Mouse (Mus musculus) left cerebral cortex, adult 2 months (tissue): ENCODE measurements at regions not wholly inside any gene's neighbourhood (a gene's known extent, or its start where the extent isn't known, plus 50 kb on each side); places are given as distances from the start of the nearest gene placed in this dataset.

Experiments used
- DNase-seq, 2 experiments: peaks; one replicate each; pipeline ENCODE4 v3.0.0; 2021 to 2022; ENCODE audit warnings: low spot score in 2 of 2, mixed read lengths in 1 of 2; ENCODE audit errors: extremely low spot score in 1 of 2
- H3K27ac ChIP-seq: fragments of 200-600 bp; 2 replicates; pipeline ENCODE4 v1.8.1; 2022
- H3K4me3 ChIP-seq: fragments of 200-600 bp; 2 replicates; pipeline ENCODE4 v1.8.1; 2022
- CTCF ChIP-seq: fragments of 200-600 bp; IDR thresholded peaks from 2 replicates; pipeline ENCODE4 v1.8.1; 2022; ENCODE audit warnings: antibody characterized with exemption, mild to moderate bottlenecking, moderate library complexity
- intact Hi-C: fragments of 180-260 bp; cut with DNase I; formaldehyde crosslinking; loops from one replicate; pipeline ENCODE4 v1.15.1; 2025

GRCm38 (mm10) chr12:78109931-78110330 lies 84.1 kb upstream of the Gm6657 start:
- no peak for TF ChIP-seq CTCF
- H3K27ac ChIP-seq, result no peak overlapping the region
- no peak for DNase-seq
- intact Hi-C loops, result no loop called here
- no peak overlapping the region for H3K4me3 ChIP-seq

- intact Hi-C loops, result no loop called here
- no peak for TF ChIP-seq CTCF
- DNase-seq, result no peak
- Histone ChIP-seq H3K27ac (no peak overlapping the region), H3K4me3 (no peak overlapping the region)
Observed at GRCm38 (mm10) chr12:78118131-78118530, 75.9 kb upstream of the Gm6657 start.

DNA sequence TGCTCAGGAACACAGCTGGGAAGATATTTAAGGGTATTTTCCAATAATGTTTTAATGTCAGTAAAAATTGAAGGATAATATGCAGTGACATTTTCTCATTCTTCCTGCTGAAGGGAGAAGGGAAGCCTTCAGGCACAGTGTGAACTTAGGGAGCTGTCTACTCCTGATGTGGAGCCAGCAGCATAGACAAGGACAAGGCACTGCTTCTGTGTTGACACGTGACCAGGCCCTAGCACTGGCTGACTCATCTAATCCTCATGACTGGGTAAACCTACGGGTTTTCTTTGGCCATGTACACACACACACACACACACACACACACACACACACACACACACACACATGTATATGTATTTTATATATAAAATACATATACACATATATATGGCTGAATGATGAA lies 74.8 kb upstream of the Gm6657 start:
- no peak for DNase-seq
- no peak overlapping the region for H3K4me3 ChIP-seq
- no peak for TF ChIP-seq CTCF
- H3K27ac ChIP-seq, result no peak overlapping the region
- intact Hi-C loops, result no loop called here

DNA sequence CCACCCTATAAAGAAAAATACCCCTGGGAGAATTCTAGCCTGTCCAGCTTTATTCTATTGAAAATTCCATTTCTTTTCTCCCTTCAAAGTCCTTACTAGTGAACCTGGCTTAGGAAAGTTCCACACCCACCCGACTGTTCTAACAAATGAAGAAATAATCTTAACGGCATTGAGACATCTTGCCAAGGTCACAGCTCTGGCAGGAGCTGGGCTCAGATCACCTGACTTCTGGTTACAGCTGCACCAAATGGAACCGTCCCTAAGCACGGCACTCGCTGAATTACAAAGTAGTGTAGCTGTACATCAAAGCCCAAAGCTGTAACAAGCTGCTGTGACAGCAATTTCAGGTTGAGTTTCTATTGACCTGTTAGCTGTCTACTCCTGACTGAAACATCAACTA lies 74.2 kb upstream of the Gm6657 start:
- Histone ChIP-seq H3K27ac (no peak overlapping the region), H3K4me3 (no peak overlapping the region)
- intact Hi-C loops, result no loop called here
- no peak for TF ChIP-seq CTCF
- DNase-seq, result no peak

GRCm38 (mm10) chr12:78129130-78129845 lies 64.8 kb upstream of the Gm6657 start:
- intact Hi-C loops, result no loop called here
- no peak overlapping the region for H3K4me3 ChIP-seq
- DNase-seq, result no peak
- H3K27ac ChIP-seq, result no peak overlapping the region
- no peak for TF ChIP-seq CTCF

- Histone ChIP-seq H3K27ac (no peak overlapping the region), H3K4me3 (no peak overlapping the region)
- no peak for DNase-seq
- intact Hi-C loops, result no loop called here
- TF ChIP-seq CTCF, result no peak
Observed at GRCm38 (mm10) chr12:78132016-78132797, 61.8 kb upstream of the Gm6657 start.

DNA sequence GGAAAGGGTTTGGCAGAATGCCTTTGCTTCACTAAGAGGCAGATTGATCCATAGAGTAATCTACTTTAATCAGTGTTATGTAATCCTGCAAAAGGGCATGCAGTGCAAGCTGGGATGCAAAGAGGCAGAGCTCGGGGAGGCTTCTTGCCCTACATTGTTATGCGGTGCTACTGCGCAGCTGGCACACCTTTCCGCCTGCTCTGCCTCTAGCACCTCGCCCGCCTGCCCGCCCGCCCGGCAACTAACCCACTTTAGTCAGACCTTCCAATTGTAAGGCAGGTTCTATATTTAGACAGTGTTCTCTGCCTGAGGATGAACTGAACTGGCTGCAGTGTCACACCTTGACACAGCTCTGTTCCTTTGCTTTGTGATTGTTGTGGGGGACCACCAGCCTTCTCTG lies 60.7 kb upstream of the Gm6657 start:
- DNase-seq, result peak in 1 of 2 experiments; percentile 32
- intact Hi-C loops, result no loop called here
- TF ChIP-seq CTCF, result no peak
- Histone ChIP-seq H3K4me3 (no peak overlapping the region), H3K27ac (no peak overlapping the region)

DNA sequence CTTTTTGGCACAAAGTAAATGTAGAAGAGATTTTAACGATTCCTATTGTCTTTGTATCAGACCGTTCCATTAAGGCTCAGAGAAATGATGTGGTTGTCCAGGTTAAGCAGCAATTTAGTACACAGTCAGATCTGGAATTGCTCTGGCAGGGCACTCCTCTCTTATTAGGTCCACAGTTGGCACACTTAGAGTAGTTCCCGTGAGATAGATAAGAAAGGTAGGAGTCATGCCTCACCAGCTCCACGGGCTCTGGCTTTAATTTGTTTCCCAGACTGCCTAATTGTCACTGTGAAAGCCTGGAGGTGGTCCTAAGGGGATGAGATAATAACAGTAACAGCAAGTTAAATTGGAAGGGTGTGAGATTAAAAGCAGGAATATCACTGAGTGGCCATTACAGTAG lies 60.1 kb upstream of the Gm6657 start:
- Histone ChIP-seq H3K4me3 (no peak overlapping the region), H3K27ac (no peak overlapping the region)
- DNase-seq, result no peak
- intact Hi-C loops, result no loop called here
- no peak for TF ChIP-seq CTCF

DNA sequence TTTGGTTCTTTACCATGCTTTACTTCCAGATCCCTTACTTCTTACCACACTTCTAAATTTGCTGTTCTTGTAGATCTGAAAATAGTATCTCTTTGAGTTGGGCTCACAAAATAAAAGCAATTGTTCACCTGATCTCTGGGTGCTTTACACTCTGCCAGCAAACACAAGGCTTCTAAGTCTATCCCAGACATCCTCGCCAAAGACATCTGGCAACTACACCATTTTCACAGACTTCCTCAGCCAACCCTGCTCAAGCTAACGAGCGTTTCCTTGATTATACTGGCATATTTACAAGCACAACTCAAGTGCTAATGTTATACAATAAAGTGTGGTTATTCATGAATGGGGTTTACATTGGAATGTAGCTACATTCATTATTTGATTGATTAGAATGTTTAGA lies 56.8 kb upstream of the Gm6657 start:
- Histone ChIP-seq H3K27ac (no peak overlapping the region), H3K4me3 (no peak overlapping the region)
- intact Hi-C loops, result no loop called here
- no peak for DNase-seq
- TF ChIP-seq CTCF, result no peak

DNA sequence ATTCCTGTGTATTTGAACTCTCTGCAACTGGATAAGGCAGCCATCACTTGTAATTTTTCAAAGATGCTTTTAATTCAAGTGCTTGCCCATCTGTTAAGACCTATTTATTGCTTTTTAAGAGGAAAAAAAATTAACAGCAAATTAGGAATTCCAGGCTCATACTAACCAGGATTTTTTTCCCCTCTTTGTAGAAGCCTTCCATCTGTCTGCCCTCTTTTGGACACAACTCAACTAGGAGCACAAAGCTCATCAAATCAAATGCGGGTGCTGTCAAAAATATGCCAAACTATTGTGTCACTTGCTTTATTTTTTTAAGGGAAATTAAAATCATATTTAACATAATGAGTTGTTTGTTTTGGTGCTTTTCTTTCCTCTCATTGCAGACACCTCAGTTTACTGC lies 55.6 kb upstream of the Gm6657 start:
- Histone ChIP-seq H3K27ac (no peak overlapping the region), H3K4me3 (no peak overlapping the region)
- intact Hi-C loops, result no loop called here
- no peak for DNase-seq
- no peak for TF ChIP-seq CTCF
